Mouse (Mus musculus) midbrain, embryonic 12.5 days (tissue): Measurements from ENCODE around the gene Gprin1. TPM values are rescaled to one million over a fixed set of nuclear protein-coding genes. Genes with fewer than 3 reads are reported as not detected.
A peak's percentile ranks its signal among the peaks of the same experiment; 100 is the strongest.

Experiments used
- ATAC-seq: fragments of 200-750 bp; cut with Nextera tagmentation; 2 replicates; pipeline ENCODE4 v1.8.0; 2017; ENCODE audit warnings: low read depth, moderate TSS enrichment, moderate library complexity; ENCODE audit not compliant: low FRiP score
- H3K27ac ChIP-seq: fragments of 300-500 bp; sonication (generic); replicated peaks from 2 replicates; pipeline ENCODE4 v1.5.1; 2016; ENCODE audit warnings: mild to moderate bottlenecking
- H3K27me3 ChIP-seq: fragments of 300-500 bp; sonication (generic); 2 replicates; pipeline ENCODE4 v1.6.1; 2016; ENCODE audit warnings: mild to moderate bottlenecking
- H3K36me3 ChIP-seq: fragments of 300-500 bp; sonication (generic); 2 replicates; pipeline ENCODE4 v1.6.1; 2016
- H3K4me1 ChIP-seq: fragments of 300-500 bp; sonication (generic); 2 replicates; pipeline ENCODE4 v1.6.1; 2016
- H3K4me2 ChIP-seq: fragments of 300-500 bp; sonication (generic); replicated peaks from 2 replicates; pipeline ENCODE4 v1.6.1; 2016; ENCODE audit warnings: mild to moderate bottlenecking, moderate library complexity
- H3K4me3 ChIP-seq: fragments of 300-500 bp; sonication (generic); 2 replicates; pipeline ENCODE4 v1.5.1; 2016; ENCODE audit warnings: mild to moderate bottlenecking
- H3K9ac ChIP-seq: fragments of 300-500 bp; sonication (generic); replicated peaks from 2 replicates; pipeline ENCODE4 v1.6.1; 2016; ENCODE audit warnings: mild to moderate bottlenecking, moderate library complexity
- H3K9me3 ChIP-seq: fragments of 300-500 bp; sonication (generic); 2 replicates; pipeline ENCODE4 v1.6.1; 2016; ENCODE audit warnings: mild to moderate bottlenecking
- WGBS: fragments of 180-500 bp; shearing (Covaris S2); methylation state at CpG from one replicate; pipeline ENCODE4 v1.1.7; 2016; 5-methylcytosine and 5-hydroxymethylcytosine counted together
- polyA plus RNA-seq: library from polyadenylated mRNA; unstranded; fragments of >200 nt; fragmentation: Nextera tagmentation; extraction: Ambion mirVana; gene quantifications from 2 replicates; pipeline ENCODE4 v1.2.1, GENCODE M21; 2016

The Gprin1 gene
- polyA plus RNA-seq, 1 experiment from 2014 or later, result 12.6 TPM

DNA sequence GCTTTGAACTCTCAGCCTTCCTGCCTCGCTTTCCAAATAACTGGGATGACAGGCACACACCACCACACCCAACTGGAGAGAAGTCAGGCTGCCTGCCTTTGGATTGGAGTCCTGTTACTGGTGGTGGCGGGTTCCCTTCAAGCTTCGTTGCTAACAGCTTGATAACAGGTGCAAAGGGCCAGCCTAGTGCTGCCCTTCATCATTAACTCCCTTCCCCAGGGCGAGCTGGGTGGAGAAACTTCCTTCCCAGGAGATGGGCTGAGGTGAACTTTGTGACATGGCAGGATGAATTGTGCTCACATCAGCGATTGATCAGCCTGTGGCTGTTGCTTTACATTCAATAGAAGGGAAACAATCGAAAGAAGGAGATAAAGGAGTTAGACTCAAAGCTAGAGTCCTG is 44.8 kb downstream of the Gprin1 start:
- WGBS, result 56% methylated on average over 6 of the region's 6 CpGs
- ATAC-seq, result no peak
- no peak overlapping the region for H3K4me3 ChIP-seq
- no peaks in the 10 kb centered on the region for H3K4me1 ChIP-seq
- no peak overlapping the region for H3K4me2 ChIP-seq
- no peaks in the 10 kb centered on the region for H3K36me3 ChIP-seq
- H3K27me3 ChIP-seq, result peaks cover 19% of the 10 kb centered on the region; the same call in 1 of the 2 replicates
- H3K27ac ChIP-seq, result no peak overlapping the region
- no peaks in the 10 kb centered on the region for H3K9me3 ChIP-seq
- no peak overlapping the region for H3K9ac ChIP-seq

DNA sequence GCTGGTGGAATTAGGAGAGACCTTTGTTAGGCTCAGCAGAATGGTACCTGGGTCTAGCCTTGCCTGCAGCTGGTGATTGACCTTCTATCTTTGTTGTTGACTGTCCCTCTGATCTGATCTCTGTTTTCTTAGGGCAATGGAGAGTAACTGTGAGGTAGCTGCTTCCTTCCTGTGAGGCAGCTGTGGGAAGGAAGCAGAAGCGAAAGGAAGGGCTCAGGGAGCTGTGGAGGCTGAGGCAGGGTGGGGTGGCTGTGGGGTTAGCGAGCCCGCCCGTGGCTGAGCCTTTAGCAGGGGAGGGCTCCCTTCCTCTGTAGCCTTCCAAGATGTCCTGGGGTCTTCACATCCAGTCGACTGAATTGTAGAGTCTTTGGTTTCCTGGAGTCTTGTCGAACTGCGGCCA is 47.2 kb downstream of the Gprin1 start:
- Histone ChIP-seq H3K4me1 (no peaks in the 10 kb centered on the region), H3K4me2 (no peak overlapping the region), H3K9me3 (no peaks in the 10 kb centered on the region), H3K27me3 (peaks cover 15% of the 10 kb centered on the region; the same call in 1 of the 2 replicates), H3K36me3 (no peaks in the 10 kb centered on the region), H3K27ac (no peak overlapping the region), H3K9ac (no peak overlapping the region), H3K4me3 (no peak overlapping the region)
- no peak for ATAC-seq
- WGBS, result 66% methylated on average over 7 of the region's 7 CpGs

DNA sequence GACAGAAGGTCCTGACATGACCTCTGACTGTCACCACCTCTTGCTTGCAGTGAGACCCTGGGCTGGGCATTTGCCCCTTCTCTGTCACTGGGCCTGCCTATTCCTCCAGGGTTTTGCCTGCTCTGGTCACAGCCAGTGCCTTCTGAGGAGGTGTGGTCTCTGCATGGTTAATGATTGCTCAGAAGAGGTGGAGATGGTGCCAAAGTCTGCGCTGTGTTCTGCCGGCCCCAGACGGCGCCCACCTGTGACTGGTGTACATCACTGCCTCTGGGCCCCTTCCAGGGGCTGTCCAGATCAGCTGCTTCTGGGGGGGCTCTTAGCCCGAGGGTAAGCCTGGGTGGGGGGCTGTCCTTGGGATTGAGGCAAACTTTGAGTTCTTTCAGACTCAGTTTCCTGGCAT is 48.4 kb downstream of the Gprin1 start, which contains the start of gene Cdhr2:
Gene Cdhr2, plus strand, starts transcription at position 219 of the 400 bp plus-strand sequence.
- no peaks in the 10 kb centered on the region for H3K9me3 ChIP-seq
- H3K4me2 ChIP-seq, result no peak within 1 kb of the TSS
- ATAC-seq, result no peak
- no peak within 1 kb of the TSS for H3K9ac ChIP-seq
- 77% methylated on average over 5 of the region's 5 CpGs for WGBS
- H3K4me3 ChIP-seq, result no peak within 1 kb of the TSS
- H3K4me1 ChIP-seq, result no peaks in the 10 kb centered on the region
- peaks cover 8% of the 10 kb centered on the region for H3K27me3 ChIP-seq
- H3K27ac ChIP-seq, result no peak within 1 kb of the TSS
- no peaks in the 10 kb centered on the region for H3K36me3 ChIP-seq

DNA sequence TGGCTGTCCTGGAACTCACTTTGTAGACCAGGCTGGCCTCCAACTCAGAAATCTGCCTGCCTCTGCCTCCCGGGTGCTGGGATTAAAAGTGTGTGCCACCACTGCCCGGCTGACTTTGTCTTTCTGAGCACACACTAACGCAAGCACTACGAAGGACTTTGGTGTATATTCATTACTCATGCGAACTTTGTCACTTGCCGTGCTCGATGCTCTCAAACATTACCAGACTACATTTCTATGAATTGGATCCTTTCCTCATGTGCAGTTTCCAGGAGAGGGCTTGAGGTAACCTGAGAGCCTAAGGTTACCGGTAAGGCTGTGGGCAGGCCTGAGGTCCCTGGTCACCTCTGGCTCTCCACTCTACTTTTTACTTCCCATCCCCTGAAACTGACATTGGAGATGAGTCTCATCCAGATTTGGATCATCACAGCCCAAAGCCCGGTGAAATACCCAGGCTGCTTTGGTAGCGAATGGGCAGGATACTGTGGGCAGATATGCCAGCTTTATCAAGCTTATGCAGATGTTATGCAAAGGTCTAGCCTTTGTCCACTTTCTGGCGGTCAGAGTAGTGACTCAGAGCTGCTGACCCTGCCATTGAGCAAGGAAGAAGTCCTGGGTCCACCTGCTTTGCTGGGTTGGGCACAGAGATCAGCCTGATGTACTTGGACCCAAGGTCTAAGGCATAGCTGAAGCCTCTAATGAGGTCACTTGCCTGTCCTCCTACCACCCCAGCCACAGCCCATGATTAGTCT is 54.0 kb downstream of the Gprin1 start:
- Histone ChIP-seq H3K9me3 (no peaks in the 10 kb centered on the region), H3K4me3 (no peak overlapping the region), H3K36me3 (no peaks in the 10 kb centered on the region), H3K27me3 (no peaks in the 10 kb centered on the region; the same call in none of the 2 replicates), H3K27ac (no peak overlapping the region), H3K4me2 (no peak overlapping the region), H3K4me1 (peaks cover 25% of the 10 kb centered on the region), H3K9ac (no peak overlapping the region)
- no peak for ATAC-seq
- WGBS, result 89% methylated on average over 11 of the region's 11 CpGs

DNA sequence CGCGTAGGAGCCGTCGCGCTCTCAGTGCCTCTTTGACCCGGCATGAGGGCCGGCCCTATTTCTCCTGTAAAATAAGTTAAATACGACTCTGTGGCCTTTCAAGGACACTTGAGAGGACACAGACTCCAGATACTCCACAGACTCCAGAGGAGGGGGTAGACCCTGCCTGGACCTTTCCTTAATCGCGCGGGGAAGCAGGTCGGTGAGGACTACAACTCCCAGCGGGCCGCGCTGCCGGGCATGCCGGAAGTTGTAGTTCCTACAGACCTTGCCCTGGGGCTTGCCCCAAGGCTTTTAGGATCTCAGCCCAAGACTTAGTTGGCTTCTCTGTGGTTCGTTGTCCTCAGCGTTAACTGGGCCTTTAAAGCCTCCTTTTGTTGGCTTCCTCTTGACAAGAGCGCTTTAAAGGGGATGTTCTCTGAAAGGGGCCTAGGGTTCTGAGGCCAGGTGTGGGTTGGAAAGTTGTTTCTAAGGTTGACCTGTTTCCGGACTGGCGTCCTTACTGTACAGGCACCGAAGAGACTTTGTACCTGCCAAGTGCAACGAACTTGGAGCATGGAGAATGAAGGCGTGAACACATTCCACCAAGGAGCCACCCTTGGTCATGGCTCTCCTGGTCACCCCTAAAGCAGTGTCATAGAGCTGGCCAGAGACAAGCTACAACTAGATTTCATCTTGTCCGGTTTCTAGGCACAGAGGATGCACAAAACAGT is 55.2 kb downstream of the Gprin1 start:
- peak; percentile 75 for ATAC-seq
- Histone ChIP-seq H3K4me3 (peak overlapping the region; percentile 95), H3K36me3 (no peaks in the 10 kb centered on the region), H3K9ac (peak overlapping the region; percentile 59), H3K9me3 (no peaks in the 10 kb centered on the region), H3K4me2 (peak overlapping the region; percentile 48), H3K4me1 (peaks cover 29% of the 10 kb centered on the region), H3K27ac (peak overlapping the region; percentile 89), H3K27me3 (no peaks in the 10 kb centered on the region; the same call in none of the 2 replicates)
- WGBS, result 16% methylated on average over 26 of the region's 26 CpGs

DNA sequence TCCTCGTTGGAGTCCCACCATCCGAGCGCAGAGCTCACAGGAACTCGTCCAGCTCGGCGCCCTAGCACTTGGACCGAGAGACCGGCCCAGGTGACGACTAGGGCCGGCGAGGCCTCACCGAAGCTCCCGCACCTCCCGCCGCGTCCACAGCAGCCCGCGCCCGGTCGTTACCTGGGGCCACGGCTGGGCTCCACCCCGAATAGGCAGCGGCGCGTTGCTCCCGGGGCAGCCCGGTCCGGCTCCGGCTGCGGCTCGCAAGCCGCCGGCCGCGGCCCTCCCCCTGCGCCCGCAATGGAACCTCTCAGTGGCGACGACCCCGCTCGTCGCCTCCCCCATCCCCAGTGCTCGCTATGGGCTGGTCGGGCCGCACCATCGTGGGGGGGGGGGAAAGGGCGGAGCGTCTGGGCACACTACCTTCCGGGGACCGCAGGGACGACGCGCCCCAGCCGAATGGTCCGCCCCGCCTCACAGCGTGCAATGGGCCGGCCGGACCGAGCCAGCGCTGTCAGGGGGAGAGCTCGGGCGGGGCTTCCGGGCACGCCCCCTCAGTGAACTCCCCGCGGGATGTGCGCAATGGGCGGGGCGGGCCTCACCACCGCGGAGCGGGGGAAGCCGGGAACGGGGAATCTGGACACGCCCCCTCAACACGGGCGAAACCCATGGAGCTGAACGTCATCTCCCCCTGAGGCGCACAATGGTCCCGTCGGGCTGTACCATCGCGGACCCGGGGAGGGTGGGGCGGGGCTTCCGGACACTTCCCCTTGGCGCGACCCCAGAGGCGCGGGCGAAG is 55.9 kb downstream of the Gprin1 start, which contains the start of gene Rnf44:
Gene Rnf44, minus strand, starts transcription at position 350 of the 790 bp plus-strand sequence.
- no peaks in the 10 kb centered on the region; the same call in none of the 2 replicates for H3K27me3 ChIP-seq
- peaks cover 31% of the 10 kb centered on the region for H3K4me1 ChIP-seq
- H3K9me3 ChIP-seq, result no peaks in the 10 kb centered on the region
- H3K4me2 ChIP-seq, result peak within 1 kb of the TSS; percentile 97
- peak within 1 kb of the TSS; percentile 89 for H3K27ac ChIP-seq
- H3K36me3 ChIP-seq, result no peaks in the 10 kb centered on the region
- WGBS, result under 1% methylated on average over 70 of the region's 92 CpGs
- H3K9ac ChIP-seq, result peak within 1 kb of the TSS; percentile 93
- H3K4me3 ChIP-seq, result peak within 1 kb of the TSS; percentile 95
- peak; percentile 97 for ATAC-seq

DNA sequence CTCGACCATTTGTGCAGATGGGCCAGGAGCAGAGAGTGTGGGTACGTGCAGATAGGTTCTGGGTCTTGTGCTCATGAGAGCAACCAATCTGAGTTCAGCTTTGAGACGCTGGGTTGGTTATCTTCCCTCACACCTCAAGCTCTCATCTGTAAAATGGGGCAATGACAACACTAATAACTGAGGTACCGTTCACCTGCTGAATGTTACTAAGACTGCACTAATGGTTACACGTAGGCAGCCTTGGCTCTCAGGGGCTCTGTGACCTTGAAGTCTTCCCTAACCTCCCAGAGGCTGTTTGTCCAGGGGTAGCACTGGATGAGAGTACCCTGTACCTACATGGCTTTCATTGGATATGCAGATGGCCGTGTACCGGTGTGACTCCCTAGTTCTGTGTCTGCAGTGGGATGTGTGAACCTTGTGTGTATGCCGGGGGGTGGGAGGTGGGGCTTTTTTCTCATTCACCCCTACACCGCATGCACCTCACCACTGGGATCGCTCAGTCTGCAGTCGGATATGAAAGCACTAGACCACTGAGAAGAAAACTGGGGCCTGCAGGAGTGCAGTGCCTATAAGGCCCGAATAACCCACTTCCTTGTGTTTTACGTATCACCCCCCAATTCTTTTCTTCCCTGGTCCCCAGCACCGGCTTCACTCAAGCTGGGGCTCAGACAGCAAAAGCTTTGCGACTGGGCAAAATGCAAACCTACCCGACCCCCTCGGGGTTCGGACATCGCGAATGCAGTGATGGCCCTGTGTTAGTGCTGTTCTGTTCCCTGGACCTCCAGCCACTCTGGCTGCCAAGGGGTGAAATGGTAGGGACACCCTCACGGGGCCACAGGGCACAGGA is 56.7 kb downstream of the Gprin1 start:
- ATAC-seq, result no peak; the same call in 1 of the 2 replicates
- no peaks in the 10 kb centered on the region for H3K9me3 ChIP-seq
- H3K36me3 ChIP-seq, result no peaks in the 10 kb centered on the region
- 17% methylated on average over 21 of the region's 21 CpGs for WGBS
- peak overlapping the region; percentile 89 for H3K27ac ChIP-seq
- peaks cover 36% of the 10 kb centered on the region for H3K4me1 ChIP-seq
- H3K9ac ChIP-seq, result peak overlapping the region; percentile 93
- peak overlapping the region; percentile 95 for H3K4me3 ChIP-seq
- no peaks in the 10 kb centered on the region; the same call in 1 of the 2 replicates for H3K27me3 ChIP-seq
- H3K4me2 ChIP-seq, result peak overlapping the region; percentile 97

DNA sequence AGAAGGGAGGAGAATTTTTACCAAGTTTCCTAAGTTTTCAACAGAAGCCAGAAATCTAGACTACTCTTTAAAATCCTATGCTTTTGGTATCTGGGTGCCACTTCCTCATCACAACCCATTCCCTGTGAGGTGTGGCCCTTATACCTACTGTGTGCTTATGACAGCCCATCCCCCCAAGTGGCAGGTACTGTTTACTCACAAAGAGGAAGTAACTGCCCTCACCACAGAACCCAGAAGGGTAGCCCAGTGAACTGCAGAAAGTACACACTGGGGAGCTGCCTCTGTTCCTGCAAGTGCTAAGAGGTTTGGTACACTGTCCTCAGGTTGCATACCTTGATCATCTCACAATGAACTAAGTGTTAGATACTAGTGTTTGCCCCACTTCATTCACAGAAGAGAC is 57.9 kb downstream of the Gprin1 start:
- no peak for ATAC-seq
- Histone ChIP-seq H3K36me3 (no peaks in the 10 kb centered on the region), H3K27me3 (no peaks in the 10 kb centered on the region; the same call in 1 of the 2 replicates), H3K9ac (peak overlapping the region; percentile 93; the same call in 1 of the 2 replicates), H3K4me1 (peaks cover 36% of the 10 kb centered on the region), H3K9me3 (no peaks in the 10 kb centered on the region), H3K4me2 (peak overlapping the region; percentile 97), H3K4me3 (peak overlapping the region; percentile 95), H3K27ac (no peak overlapping the region)

DNA sequence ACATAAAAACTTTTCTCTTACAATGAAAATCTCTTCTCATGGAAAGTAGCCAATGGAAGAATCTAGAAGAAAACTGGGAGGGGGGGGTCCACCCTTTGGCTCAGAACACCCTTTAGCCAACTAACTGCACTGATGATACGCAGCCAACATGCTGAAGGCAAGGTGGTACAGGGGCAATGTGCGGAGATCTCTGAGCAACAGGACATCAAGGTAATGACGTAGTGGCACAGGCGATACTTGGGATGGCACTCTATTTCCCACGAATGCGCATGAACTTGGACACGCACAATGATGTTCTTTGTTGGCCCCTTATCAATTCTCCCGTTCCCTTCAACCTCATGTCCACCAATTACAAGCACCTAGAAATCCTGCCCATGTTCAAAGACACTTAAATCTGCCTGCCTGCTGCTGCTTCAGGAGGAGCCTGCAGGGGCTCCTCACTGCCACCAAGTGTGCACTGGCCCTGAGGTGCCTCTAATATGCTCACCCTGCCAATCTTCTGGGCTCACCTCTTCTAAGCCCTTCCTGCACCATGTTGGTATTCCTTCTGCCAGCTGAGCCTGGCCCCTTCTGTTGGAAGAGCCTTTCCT is 59.4 kb downstream of the Gprin1 start:
- no peak overlapping the region for H3K4me2 ChIP-seq
- H3K9me3 ChIP-seq, result no peaks in the 10 kb centered on the region
- ATAC-seq, result no peak
- no peaks in the 10 kb centered on the region for H3K27me3 ChIP-seq
- H3K36me3 ChIP-seq, result no peaks in the 10 kb centered on the region
- H3K27ac ChIP-seq, result no peak overlapping the region
- no peak overlapping the region for H3K9ac ChIP-seq
- 99% methylated on average over 8 of the region's 8 CpGs for WGBS
- H3K4me1 ChIP-seq, result peaks cover 46% of the 10 kb centered on the region
- no peak overlapping the region for H3K4me3 ChIP-seq

DNA sequence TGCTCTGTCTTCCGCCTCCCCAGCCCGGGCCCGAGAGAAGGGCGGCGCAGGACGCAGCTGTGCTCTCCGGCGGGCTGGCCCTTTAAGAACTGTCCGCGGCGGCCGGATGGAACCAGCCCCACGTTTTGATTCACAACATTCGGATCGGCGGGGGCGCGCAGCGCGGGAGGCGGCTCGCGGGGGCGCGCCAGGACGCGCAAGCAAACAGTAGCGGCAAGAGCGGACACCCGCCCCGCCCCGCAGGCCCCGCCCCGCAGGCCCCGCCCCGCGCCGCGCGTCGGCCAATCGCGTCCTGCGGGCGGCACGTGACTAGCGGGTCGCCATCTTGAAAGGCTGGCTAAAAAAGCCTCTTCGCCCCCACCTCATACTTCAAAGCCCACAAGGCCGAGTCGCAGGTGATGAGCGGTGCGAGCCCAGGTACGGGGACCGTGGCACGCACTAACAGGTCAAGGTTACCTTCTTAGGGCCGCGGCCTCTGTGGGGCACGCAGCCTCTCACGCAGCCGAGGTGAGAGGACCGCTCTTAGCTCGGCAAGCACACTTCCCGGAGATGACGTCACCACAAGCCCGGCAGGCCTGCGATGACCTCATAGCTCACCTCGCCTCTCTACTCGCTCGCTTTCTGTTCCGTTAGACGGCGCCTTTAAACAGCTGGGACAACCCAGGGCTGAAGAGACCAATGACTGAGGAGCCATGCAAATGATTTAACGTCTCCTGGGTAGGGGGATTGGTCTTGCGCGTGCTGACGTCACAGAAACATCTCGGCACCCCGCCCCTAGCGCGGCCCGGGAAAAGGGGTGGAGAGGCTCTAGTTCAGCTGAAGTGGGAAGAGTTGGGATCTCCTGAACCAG is 61.9 kb downstream of the Gprin1 start:
- Histone ChIP-seq H3K4me3 (peak overlapping the region; percentile 84), H3K4me2 (peak overlapping the region; percentile 90), H3K36me3 (peaks cover 16% of the 10 kb centered on the region), H3K27ac (peak overlapping the region; percentile 97), H3K4me1 (peaks cover 55% of the 10 kb centered on the region), H3K9ac (peak overlapping the region; percentile 97), H3K27me3 (no peaks in the 10 kb centered on the region), H3K9me3 (no peaks in the 10 kb centered on the region)
- ATAC-seq, result peak; percentile 87
- WGBS, result under 1% methylated on average over 74 of the region's 82 CpGs
